Mouse (Mus musculus) kidney, adult 2 months (tissue): ENCODE measurements around the gene Bmper.

Source experiments
- CTCF ChIP-seq: fragments of 200-500 bp; conservative IDR thresholded peaks from 2 replicates; pipeline ENCODE4 v1.5.1; 2011; ENCODE audit warnings: low read depth, mild to moderate bottlenecking, control low read depth, low read length, moderate library complexity, mixed read lengths; ENCODE audit not compliant: insufficient read depth, insufficient read length
- POLR2A ChIP-seq: fragments of 200-500 bp; IDR thresholded peaks from one replicate; pipeline ENCODE4 v1.6.1; 2011; ENCODE audit warnings: low read depth, low read length, control low read depth

GRCm38 (mm10) chr9:23255841-23256240 lies 33.0 kb downstream of the Bmper start:
- no peak for TF ChIP-seq CTCF
- TF ChIP-seq POLR2A = no peak
